Mouse (Mus musculus) urinary bladder, postnatal 25 days (tissue): ENCODE results near the gene Sult6b2.

ENCODE experiments used
- DNase-seq: peaks from one replicate; pipeline ENCODE4 v3.0.0; 2022; ENCODE audit warnings: low spot score

Gene Sult6b2

GRCm38 (mm10) chr6:142779045-142779811 is 25.1 kb downstream of the Sult6b2 start:
- DNase-seq: no peak

GRCm38 (mm10) chr6:142776935-142777334 is 27.4 kb downstream of the Sult6b2 start:
- DNase-seq: no peak

DNA sequence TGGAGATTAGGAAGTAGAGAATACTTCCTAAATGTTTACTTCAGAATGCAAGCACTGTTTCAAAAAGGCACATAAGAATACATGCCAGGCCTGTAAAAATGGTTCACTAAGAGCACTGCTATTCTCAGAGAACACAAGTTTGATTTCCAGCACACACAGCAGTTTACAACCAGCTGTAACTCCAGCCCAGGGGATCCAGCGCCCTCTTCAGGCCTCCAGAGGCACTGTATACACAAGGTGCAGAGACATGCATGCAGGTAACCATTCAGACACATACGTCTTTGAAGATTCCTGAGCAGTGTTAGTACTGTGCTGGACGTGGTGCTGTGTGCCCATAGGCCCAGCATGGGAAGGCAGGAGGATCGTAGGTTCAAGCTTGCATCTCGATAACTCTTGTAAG is 30.7 kb downstream of the Sult6b2 start:
- no peak for DNase-seq

DNA sequence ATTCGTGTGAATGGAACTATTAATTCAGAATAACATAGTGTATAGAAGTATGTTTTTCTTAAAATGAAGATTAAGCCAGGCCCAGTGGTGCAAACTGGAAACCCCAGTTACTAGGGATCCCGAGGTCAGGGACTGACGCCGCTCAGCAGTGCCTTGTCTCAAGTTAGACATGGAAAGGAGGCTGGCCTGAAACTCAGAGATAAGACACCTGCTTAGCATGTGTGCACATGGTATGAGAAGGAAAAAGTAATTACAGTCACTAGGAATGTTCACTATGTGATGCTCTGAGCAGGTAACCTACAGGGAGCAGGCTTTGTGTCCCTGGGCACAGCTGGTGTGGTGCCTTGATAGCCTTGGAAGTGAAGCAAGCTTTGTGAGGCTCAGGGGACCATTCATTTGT is 32.7 kb downstream of the Sult6b2 start:
- no peak for DNase-seq

GRCm38 (mm10) chr6:142769896-142770295 is 34.4 kb downstream of the Sult6b2 start:
- no peak for DNase-seq

- DNase-seq: no peak
These were observed 37.0 kb downstream of the Sult6b2 start for GRCm38 (mm10) chr6:142767305-142767704.

DNA sequence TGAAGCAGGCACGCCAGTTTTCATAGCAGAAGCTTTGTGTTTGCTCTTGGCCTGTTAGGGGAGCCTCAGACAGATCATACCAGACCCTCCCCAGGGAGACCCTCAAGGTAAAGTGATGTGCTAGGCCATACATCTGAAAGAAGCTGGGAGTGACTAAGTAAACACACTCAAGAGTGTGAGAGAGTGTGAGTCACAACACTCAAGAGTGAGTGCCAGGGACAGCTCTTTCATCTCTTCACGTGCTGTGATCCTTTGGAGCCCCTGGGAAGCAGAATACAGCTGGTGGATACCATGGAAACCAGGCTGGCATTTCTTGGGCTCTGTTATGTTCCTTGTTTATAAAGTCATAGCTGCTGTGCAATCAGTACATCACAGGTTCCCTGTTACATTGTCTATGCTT is 39.4 kb downstream of the Sult6b2 start:
- no peak for DNase-seq

- no peak for DNase-seq
These were observed 44.7 kb downstream of the Sult6b2 start for GRCm38 (mm10) chr6:142759633-142760032.

GRCm38 (mm10) chr6:142758562-142758961 is 45.7 kb downstream of the Sult6b2 start:
- DNase-seq: no peak

GRCm38 (mm10) chr6:142757976-142758375 is 46.3 kb downstream of the Sult6b2 start:
- no peak for DNase-seq

- DNase-seq: no peak
These were observed 46.9 kb downstream of the Sult6b2 start for GRCm38 (mm10) chr6:142757334-142757965.

GRCm38 (mm10) chr6:142756507-142757333 is 47.6 kb downstream of the Sult6b2 start, which contains the start of gene Cmas:
Gene Cmas (plus strand): TSS chr6:142756686.
- peak; percentile 88 for DNase-seq

GRCm38 (mm10) chr6:142752331-142753246 is 51.7 kb downstream of the Sult6b2 start:
- no peak for DNase-seq

- no peak for DNase-seq
These were observed 52.9 kb downstream of the Sult6b2 start for GRCm38 (mm10) chr6:142751365-142751764.

- no peak for DNase-seq
These were observed 56.1 kb downstream of the Sult6b2 start for GRCm38 (mm10) chr6:142748057-142748708.

DNA sequence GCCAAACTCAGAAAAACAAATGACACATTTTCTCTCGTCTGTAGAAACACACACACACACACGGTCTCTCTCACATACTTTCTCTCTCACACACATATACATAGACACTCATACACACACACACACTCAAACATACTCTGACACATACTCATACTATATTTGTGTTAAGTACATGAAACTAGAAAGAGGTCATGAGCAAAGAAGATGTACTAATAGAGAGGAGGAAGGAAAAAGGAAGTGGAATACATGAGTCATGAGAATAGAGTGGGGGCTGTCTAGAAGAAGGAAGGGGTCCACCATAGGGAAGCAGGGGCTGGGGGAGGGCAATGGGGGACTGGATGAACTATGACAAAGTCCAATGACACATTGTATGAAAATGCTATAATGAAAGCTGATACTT is 57.1 kb downstream of the Sult6b2 start:
- DNase-seq: no peak

DNA sequence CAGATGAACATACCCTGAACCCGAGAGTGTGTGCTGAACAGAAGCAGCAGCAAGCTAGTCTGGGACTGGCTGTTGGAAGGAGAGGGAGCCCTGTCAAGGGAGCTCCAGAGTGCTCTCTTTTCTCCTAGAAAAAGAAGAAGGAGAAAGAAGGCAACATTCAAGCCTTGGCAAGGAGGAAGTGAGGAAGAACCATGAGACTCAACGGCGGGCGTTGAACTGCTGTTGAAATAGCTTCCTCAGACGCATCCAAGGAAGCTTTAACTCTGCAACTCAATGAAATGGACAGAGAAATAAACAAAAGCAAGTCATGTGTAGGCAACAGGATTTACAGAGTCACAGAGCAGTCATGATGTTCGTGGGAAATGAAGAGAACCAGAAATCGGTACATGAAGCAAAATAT is 57.5 kb downstream of the Sult6b2 start:
- no peak for DNase-seq

- no peak for DNase-seq
These were observed 58.8 kb downstream of the Sult6b2 start for GRCm38 (mm10) chr6:142745484-142745883.

- DNase-seq: no peak
These were observed 61.1 kb downstream of the Sult6b2 start for GRCm38 (mm10) chr6:142743193-142743592.

DNA sequence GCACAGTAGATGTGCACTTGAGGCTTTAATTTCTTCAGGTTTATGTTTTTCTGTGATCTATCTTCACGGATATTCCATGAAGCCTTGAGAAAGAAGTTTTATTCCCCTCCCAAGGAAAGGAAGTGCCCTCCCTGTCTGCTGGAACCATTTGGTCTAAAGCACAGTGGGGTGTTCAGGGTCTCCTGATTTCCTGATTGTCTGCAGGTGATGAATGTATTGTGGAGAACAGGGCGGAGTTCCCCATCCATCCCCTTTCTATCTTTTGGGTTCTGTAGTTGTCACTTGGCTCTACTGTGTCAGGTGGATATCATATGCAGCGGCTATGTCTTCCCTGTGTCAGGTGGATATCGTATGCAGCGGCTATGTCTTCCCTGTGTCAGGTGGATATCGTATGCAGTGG is 62.5 kb downstream of the Sult6b2 start:
- DNase-seq: no peak

- no peak for DNase-seq
These were observed 65.7 kb downstream of the Sult6b2 start for GRCm38 (mm10) chr6:142738637-142739036.
